Mouse (Mus musculus): Measurements from ENCODE around the gene Chst15. TPM values are rescaled to one million over a fixed set of nuclear protein-coding genes. Genes with fewer than 3 reads are reported as not detected.

Gene Chst15
- total and polyA plus RNA-seq, 3 experiments, result 6.8 to 7.3 (median 7.0) TPM

DNA sequence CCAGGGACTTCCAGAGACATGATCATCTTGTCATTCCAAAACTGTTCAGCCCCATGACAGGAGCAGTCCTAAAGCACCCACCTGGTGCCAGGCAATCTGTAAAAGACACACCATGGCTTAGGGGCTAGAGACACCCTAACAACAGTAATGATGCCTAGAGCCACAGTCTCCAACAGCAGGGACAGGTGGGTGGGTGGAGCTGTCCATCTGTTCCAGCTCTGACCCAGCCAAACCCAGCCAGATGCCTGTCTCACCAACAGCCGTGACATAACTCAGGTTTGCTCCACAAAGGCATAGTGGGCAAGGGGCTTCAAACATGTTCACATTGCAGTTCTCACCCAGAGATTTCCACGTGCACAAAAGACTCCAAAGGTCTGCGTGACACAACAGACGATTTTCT is 35.3 kb downstream of the Chst15 start:
- Histone ChIP-seq H3K27ac (no peak overlapping the region), H3K4me3 (no peak overlapping the region), H3K79me2 (replicated peaks; ENCODE audit: control insufficient read depth, insufficient read depth, low read length) (no peaks in the 10 kb centered on the region), H3K4me1 (ENCODE audit: control insufficient read depth, insufficient read depth, low read length) (peaks cover 20% of the 10 kb centered on the region), H3K9ac (ENCODE audit: low read depth, low read length) (no peak overlapping the region), H3K27me3 (ENCODE audit: control insufficient read depth, insufficient read depth, low read length) (no peaks in the 10 kb centered on the region), H3K36me3 (ENCODE audit: control insufficient read depth, insufficient read depth, low read length) (no peaks in the 10 kb centered on the region)
- WGBS, result 76% methylated on average over 4 of the region's 4 CpGs
- no peak for DNase-seq
- TF ChIP-seq EP300 (IDR thresholded peaks at IDR 0.05; ENCODE audit: insufficient read depth, low read depth, low read length), result no peak
- no peak for TF ChIP-seq CTCF (IDR thresholded peaks at IDR 0.05)
- no peak for TF ChIP-seq POLR2A (IDR thresholded peaks at IDR 0.05; ENCODE audit: insufficient read depth, low read depth, low read length)
- intact Hi-C loops (cut with DNase I), result no loop called here

DNA sequence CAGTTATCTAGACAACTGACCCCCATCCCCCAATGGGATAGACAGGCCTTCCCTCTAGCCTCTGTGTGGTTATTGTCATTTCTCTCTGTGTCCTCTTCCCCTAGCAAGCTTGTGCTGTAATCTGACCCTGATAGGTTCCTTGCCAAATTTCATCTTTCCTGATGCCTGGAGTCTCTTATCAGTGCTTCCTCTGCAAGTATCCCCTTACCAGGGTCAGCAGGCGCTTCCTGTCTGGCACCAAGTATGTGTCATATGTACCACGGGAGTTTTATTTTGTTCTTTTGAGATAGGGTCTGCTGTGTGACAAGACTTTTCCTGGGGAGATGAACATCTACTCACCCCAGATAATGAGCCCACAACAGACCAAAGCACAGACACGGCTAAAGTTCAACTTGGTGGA is 38.4 kb downstream of the Chst15 start:
- Histone ChIP-seq H3K36me3 (ENCODE audit: control insufficient read depth, insufficient read depth, low read length) (no peaks in the 10 kb centered on the region), H3K9ac (ENCODE audit: low read depth, low read length) (no peak overlapping the region), H3K27me3 (ENCODE audit: control insufficient read depth, insufficient read depth, low read length) (no peaks in the 10 kb centered on the region), H3K4me3 (no peak overlapping the region), H3K4me1 (ENCODE audit: control insufficient read depth, insufficient read depth, low read length) (peaks cover 10% of the 10 kb centered on the region), H3K27ac (no peak overlapping the region), H3K79me2 (replicated peaks; ENCODE audit: control insufficient read depth, insufficient read depth, low read length) (no peaks in the 10 kb centered on the region)
- TF ChIP-seq CTCF (IDR thresholded peaks at IDR 0.05) (no peak), POLR2A (IDR thresholded peaks at IDR 0.05; ENCODE audit: insufficient read depth, low read depth, low read length) (no peak), EP300 (IDR thresholded peaks at IDR 0.05; ENCODE audit: insufficient read depth, low read depth, low read length) (no peak)
- no peak for DNase-seq
- intact Hi-C loops (cut with DNase I), result no loop called here
- WGBS, result 39% methylated on average over 3 of the region's 3 CpGs

DNA sequence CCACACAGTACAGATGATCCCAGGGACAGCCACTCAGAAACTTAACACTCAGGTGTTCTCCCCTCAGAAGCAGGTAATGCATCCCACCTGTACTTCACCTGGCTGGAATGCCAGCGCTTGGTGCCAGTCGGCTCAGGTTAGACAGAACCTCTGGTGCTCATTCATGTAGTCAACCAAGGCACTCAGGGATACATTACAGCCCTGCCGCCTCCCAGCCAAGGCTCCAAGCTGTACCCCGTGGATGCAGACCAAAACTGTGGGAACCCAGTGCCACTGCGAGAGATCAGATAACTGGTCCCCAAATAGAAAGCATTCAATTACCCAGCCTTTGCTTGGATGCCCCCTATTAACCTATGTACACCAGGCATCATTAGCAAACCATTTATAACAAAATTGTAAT is 40.7 kb downstream of the Chst15 start:
- TF ChIP-seq POLR2A (IDR thresholded peaks at IDR 0.05; ENCODE audit: insufficient read depth, low read depth, low read length) (no peak), CTCF (IDR thresholded peaks at IDR 0.05) (no peak), EP300 (IDR thresholded peaks at IDR 0.05; ENCODE audit: insufficient read depth, low read depth, low read length) (no peak)
- no peak for DNase-seq
- H3K79me2 ChIP-seq (replicated peaks; ENCODE audit: control insufficient read depth, insufficient read depth, low read length), result no peaks in the 10 kb centered on the region
- intact Hi-C loops (cut with DNase I), result no loop called here
- no peaks in the 10 kb centered on the region for H3K36me3 ChIP-seq (ENCODE audit: control insufficient read depth, insufficient read depth, low read length)
- no peak overlapping the region for H3K27ac ChIP-seq
- H3K9ac ChIP-seq (ENCODE audit: low read depth, low read length), result no peak overlapping the region
- no peaks in the 10 kb centered on the region for H3K27me3 ChIP-seq (ENCODE audit: control insufficient read depth, insufficient read depth, low read length)
- 97% methylated on average over 5 of the region's 5 CpGs for WGBS
- H3K4me1 ChIP-seq (ENCODE audit: control insufficient read depth, insufficient read depth, low read length), result peaks cover 4% of the 10 kb centered on the region
- H3K4me3 ChIP-seq, result no peak overlapping the region

DNA sequence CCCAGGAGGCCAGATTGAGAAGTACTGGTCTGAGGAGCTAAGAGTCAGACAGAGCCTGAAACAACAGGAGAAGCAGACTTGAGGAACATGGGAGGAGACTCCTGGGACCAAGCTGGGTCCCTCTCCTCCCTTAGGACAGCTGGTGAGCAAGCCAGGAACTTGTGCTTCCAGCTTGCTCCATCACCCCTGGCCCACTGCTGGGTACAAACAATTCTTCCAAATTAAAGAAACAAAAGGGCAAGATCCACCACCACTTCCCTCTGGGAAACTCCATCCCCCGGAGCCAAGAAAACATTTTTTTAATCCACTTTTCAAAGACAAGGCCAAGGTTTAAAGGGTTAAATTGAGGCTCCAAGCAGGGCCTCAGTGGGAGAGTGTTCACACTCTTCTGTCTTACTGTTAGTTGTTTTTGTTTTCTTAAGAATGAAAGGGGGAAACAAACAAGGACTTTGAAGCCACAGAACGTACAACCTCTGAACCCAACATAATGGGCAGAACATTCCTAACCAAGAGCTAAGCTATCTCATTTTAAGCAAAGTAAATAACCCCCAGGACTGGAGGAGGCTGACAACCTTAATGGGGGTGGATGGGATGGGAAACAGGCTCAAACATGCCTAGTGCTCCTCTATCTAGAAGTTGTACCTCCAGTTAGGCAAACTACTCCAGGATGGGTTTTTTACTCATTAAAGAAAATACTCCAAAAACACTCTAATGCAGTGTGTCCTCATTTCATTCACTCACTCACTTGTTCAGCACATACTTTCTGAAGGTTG is 43.1 kb downstream of the Chst15 start:
- intact Hi-C loops (cut with DNase I), result no loop called here
- no peaks in the 10 kb centered on the region for H3K27me3 ChIP-seq (ENCODE audit: control insufficient read depth, insufficient read depth, low read length)
- TF ChIP-seq POLR2A (IDR thresholded peaks at IDR 0.05; ENCODE audit: insufficient read depth, low read depth, low read length) (no peak), EP300 (IDR thresholded peaks at IDR 0.05; ENCODE audit: insufficient read depth, low read depth, low read length) (no peak), CTCF (IDR thresholded peaks at IDR 0.05) (no peak)
- H3K27ac ChIP-seq, result no peak overlapping the region
- no peak overlapping the region for H3K9ac ChIP-seq (ENCODE audit: low read depth, low read length)
- no peaks in the 10 kb centered on the region; the same call in 1 of the 2 replicates for H3K79me2 ChIP-seq (replicated peaks; ENCODE audit: control insufficient read depth, insufficient read depth, low read length)
- no peak overlapping the region for H3K4me3 ChIP-seq
- peaks cover 4% of the 10 kb centered on the region for H3K4me1 ChIP-seq (ENCODE audit: control insufficient read depth, insufficient read depth, low read length)
- WGBS, result 73% methylated on average over 2 of the region's 2 CpGs
- H3K36me3 ChIP-seq (ENCODE audit: control insufficient read depth, insufficient read depth, low read length), result no peaks in the 10 kb centered on the region
- DNase-seq, result no peak

DNA sequence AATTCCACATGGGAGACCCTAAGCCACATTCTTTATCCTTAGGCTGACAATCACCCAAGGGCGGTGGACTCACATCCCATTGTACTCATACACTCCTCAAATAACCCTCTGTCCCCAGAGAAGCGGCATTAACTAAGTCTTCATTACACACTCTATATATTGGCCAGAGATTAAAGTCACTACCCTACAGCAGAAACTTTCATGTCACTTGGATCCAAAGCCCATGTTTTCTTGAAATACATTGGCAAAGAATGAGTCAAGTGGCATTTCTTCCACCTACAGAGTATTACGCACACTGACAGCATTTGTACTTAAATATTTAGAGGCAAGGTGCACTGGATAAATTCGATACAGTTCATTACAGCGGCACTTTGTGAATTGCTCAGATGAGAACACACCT is 44.0 kb downstream of the Chst15 start:
- Histone ChIP-seq H3K27ac (no peak overlapping the region), H3K27me3 (ENCODE audit: control insufficient read depth, insufficient read depth, low read length) (no peaks in the 10 kb centered on the region), H3K4me1 (ENCODE audit: control insufficient read depth, insufficient read depth, low read length) (peaks cover 1% of the 10 kb centered on the region), H3K9ac (ENCODE audit: low read depth, low read length) (no peak overlapping the region), H3K4me3 (no peak overlapping the region), H3K36me3 (ENCODE audit: control insufficient read depth, insufficient read depth, low read length) (no peaks in the 10 kb centered on the region), H3K79me2 (replicated peaks; ENCODE audit: control insufficient read depth, insufficient read depth, low read length) (no peaks in the 10 kb centered on the region; the same call in 1 of the 2 replicates)
- WGBS, result 96% methylated on average over 5 of the region's 5 CpGs
- DNase-seq, result no peak
- intact Hi-C loops (cut with DNase I), result no loop called here
- TF ChIP-seq POLR2A (IDR thresholded peaks at IDR 0.05; ENCODE audit: insufficient read depth, low read depth, low read length), result no peak
- TF ChIP-seq EP300 (IDR thresholded peaks at IDR 0.05; ENCODE audit: insufficient read depth, low read depth, low read length), result no peak
- no peak for TF ChIP-seq CTCF (IDR thresholded peaks at IDR 0.05)

DNA sequence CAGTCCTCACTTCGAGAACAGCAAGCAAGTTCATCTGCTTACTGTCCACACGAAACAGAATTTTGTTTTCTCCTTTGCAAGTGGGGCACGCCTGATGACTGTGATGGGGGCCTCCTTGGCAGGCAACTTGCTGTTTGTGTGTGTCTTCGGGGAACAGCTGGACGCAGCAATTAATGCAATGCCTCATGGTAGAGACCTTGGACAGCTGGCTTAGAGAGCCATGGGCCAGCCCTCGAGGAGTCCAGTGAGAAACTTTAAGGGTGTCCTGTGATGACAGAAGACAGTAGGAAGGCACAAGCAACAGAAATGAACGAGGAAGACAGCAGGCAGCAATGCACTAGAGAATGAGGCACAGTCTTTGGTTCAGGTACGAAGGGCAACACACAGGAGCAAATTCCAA is 46.7 kb downstream of the Chst15 start:
- Histone ChIP-seq H3K9ac (ENCODE audit: low read depth, low read length) (no peak overlapping the region), H3K4me3 (no peak overlapping the region), H3K36me3 (ENCODE audit: control insufficient read depth, insufficient read depth, low read length) (no peaks in the 10 kb centered on the region), H3K79me2 (replicated peaks; ENCODE audit: control insufficient read depth, insufficient read depth, low read length) (no peaks in the 10 kb centered on the region; the same call in 1 of the 2 replicates), H3K27me3 (ENCODE audit: control insufficient read depth, insufficient read depth, low read length) (no peaks in the 10 kb centered on the region), H3K27ac (no peak overlapping the region), H3K4me1 (ENCODE audit: control insufficient read depth, insufficient read depth, low read length) (no peaks in the 10 kb centered on the region; the same call in 1 of the 2 replicates)
- 72% methylated on average over 8 of the region's 8 CpGs for WGBS
- TF ChIP-seq CTCF (IDR thresholded peaks at IDR 0.05), result no peak
- TF ChIP-seq EP300 (IDR thresholded peaks at IDR 0.05; ENCODE audit: insufficient read depth, low read depth, low read length), result no peak
- no peak for TF ChIP-seq POLR2A (IDR thresholded peaks at IDR 0.05; ENCODE audit: insufficient read depth, low read depth, low read length)
- intact Hi-C loops (cut with DNase I), result no loop called here
- no peak for DNase-seq

Measured in heart, adult 2 months (tissue).